Mouse (Mus musculus) cortical plate, adult 2 months (tissue): ENCODE results near the gene Cenpt. TPM values are rescaled to one million over a fixed set of nuclear protein-coding genes. Genes with fewer than 3 reads are reported as not detected.

Experiments
- H3K27ac ChIP-seq: fragments of 200-500 bp; 2 replicates; pipeline ENCODE4 v1.5.1; 2012; ENCODE audit warnings: low read length, control low read depth, inconsistent platforms; ENCODE audit not compliant: insufficient read depth
- H3K4me1 ChIP-seq: fragments of 200-500 bp; 2 replicates; pipeline ENCODE4 v1.6.1; 2011; ENCODE audit warnings: low read length; ENCODE audit not compliant: control insufficient read depth, insufficient read depth
- H3K4me3 ChIP-seq: fragments of 200-500 bp; 2 replicates; pipeline ENCODE4 v1.5.1; 2011; ENCODE audit warnings: mild to moderate bottlenecking, low read length, control low read depth; ENCODE audit not compliant: insufficient read depth
- CTCF ChIP-seq: fragments of 200-500 bp; IDR thresholded peaks from 2 replicates; pipeline ENCODE4 v1.5.1; 2011; ENCODE audit warnings: mild to moderate bottlenecking, control low read depth, low read length; ENCODE audit not compliant: insufficient read depth; ENCODE audit errors: extremely low read depth
- POLR2A ChIP-seq: fragments of 200-500 bp; IDR thresholded peaks from 2 replicates; pipeline ENCODE4 v1.6.1; 2011; ENCODE audit warnings: mild to moderate bottlenecking, low read length, control low read depth; ENCODE audit not compliant: insufficient read depth; ENCODE audit errors: extremely low read depth
- polyA plus RNA-seq: library from polyadenylated mRNA; depleted of rRNA; stranded (reverse); fragments of >200 nt; gene quantifications from 2 replicates; pipeline ENCODE4 v1.2.3, GENCODE M21; 2012

Cenpt gene
- polyA plus RNA-seq, 1 experiment = 33.2 TPM

GRCm38 (mm10) chr8:105880754-105881520 is 27.9 kb upstream of the Cenpt start, which contains the start of gene Edc4:
Gene Edc4, plus strand, starts transcription at chr8:105880881.
- TF ChIP-seq CTCF = no peak
- peak; percentile 88 for TF ChIP-seq POLR2A
- 0 out of 2 replicates have a peak within 1 kb of the TSS, but pooled peaks have one; percentile 2 for H3K27ac ChIP-seq
- peak within 1 kb of the TSS; percentile 79 for H3K4me3 ChIP-seq
- peaks cover 9% of the 10 kb centered on the region for H3K4me1 ChIP-seq

- no peak for TF ChIP-seq POLR2A
- TF ChIP-seq CTCF = no peak
- Histone ChIP-seq H3K27ac (peak overlapping the region; percentile 30), H3K4me1 (peaks cover 12% of the 10 kb centered on the region), H3K4me3 (no peak overlapping the region)
Observed at GRCm38 (mm10) chr8:105874301-105874700, 21.2 kb upstream of the Cenpt start.

- H3K4me1 ChIP-seq = peaks cover 1% of the 10 kb centered on the region; the same call in 1 of the 2 replicates
- TF ChIP-seq POLR2A (no peak), CTCF (0 out of 2 replicates have a peak, but pooled peaks have one; percentile 2)
- H3K27ac ChIP-seq = no peak overlapping the region
- H3K4me3 ChIP-seq = no peak overlapping the region
Observed at GRCm38 (mm10) chr8:105866364-105867029, 13.4 kb upstream of the Cenpt start.

GRCm38 (mm10) chr8:105861951-105862350 is 8.9 kb upstream of the Cenpt start:
- no peak overlapping the region for H3K27ac ChIP-seq

GRCm38 (mm10) chr8:105860143-105860981 is 7.3 kb upstream of the Cenpt start, which contains the start of gene Nutf2:
Gene Nutf2, plus strand, starts transcription at chr8:105860580.
- peak; percentile 55; the same call in 1 of the 2 replicates for TF ChIP-seq POLR2A
- TF ChIP-seq CTCF = no peak
- Histone ChIP-seq H3K27ac (peak within 1 kb of the TSS; percentile 38; the same call in 1 of the 2 replicates), H3K4me1 (peaks cover 6% of the 10 kb centered on the region; the same call in 1 of the 2 replicates), H3K4me3 (peak within 1 kb of the TSS; percentile 77)

More at GRCm38 (mm10) chr8:105861951-105862350, 8.9 kb upstream of the Cenpt start:
- no peak for TF ChIP-seq POLR2A
- peak; percentile 13; the same call in 1 of the 2 replicates for TF ChIP-seq CTCF
- peak overlapping the region; percentile 77 for H3K4me3 ChIP-seq
- peaks cover 3% of the 10 kb centered on the region; the same call in 1 of the 2 replicates for H3K4me1 ChIP-seq

GRCm38 (mm10) chr8:105859314-105859713 is 6.2 kb upstream of the Cenpt start:
- Histone ChIP-seq H3K27ac (no peak overlapping the region), H3K4me3 (no peak overlapping the region), H3K4me1 (peaks cover 6% of the 10 kb centered on the region; the same call in 1 of the 2 replicates)
- TF ChIP-seq POLR2A (no peak), CTCF (no peak)

- peaks cover 7% of the 10 kb centered on the region; the same call in 1 of the 2 replicates for H3K4me1 ChIP-seq
- H3K4me3 ChIP-seq = no peak overlapping the region
- no peak for TF ChIP-seq CTCF
- TF ChIP-seq POLR2A = no peak
Observed at GRCm38 (mm10) chr8:105858495-105858894, 5.4 kb upstream of the Cenpt start.

GRCm38 (mm10) chr8:105856168-105856835 is 3.2 kb upstream of the Cenpt start:
- Histone ChIP-seq H3K4me1 (peaks cover 4% of the 10 kb centered on the region; the same call in 1 of the 2 replicates), H3K4me3 (peak overlapping the region; percentile 62), H3K27ac (no peak overlapping the region)
- TF ChIP-seq POLR2A (no peak), CTCF (no peak)

More at GRCm38 (mm10) chr8:105858495-105858894, 5.4 kb upstream of the Cenpt start:
- no peak overlapping the region for H3K27ac ChIP-seq
